Mouse (Mus musculus): ENCODE measurements at regions not wholly inside any gene's neighbourhood (a gene's known extent, or its start where the extent isn't known, plus 50 kb on each side); places are given as distances from the start of the nearest gene placed in this dataset.

- no peak for DNase-seq (ENCODE audit: low spot score)
Observed at GRCm38 (mm10) chr1:34739621-34740020, 103.2 kb downstream of the Fam168b start.

GRCm38 (mm10) chr1:34740891-34741290 lies 102.0 kb downstream of the Fam168b start:
- no peak for DNase-seq (ENCODE audit: low spot score)

GRCm38 (mm10) chr1:34742234-34742633 lies 100.6 kb downstream of the Fam168b start:
- no peak for DNase-seq (ENCODE audit: low spot score)

- no peak for DNase-seq (ENCODE audit: low spot score)
Observed at GRCm38 (mm10) chr1:34745881-34746280, 97.0 kb downstream of the Fam168b start.

- no peak for DNase-seq (ENCODE audit: low spot score)
Observed at GRCm38 (mm10) chr1:34749161-34750040, 93.5 kb downstream of the Fam168b start.

GRCm38 (mm10) chr1:34750061-34751054 lies 92.5 kb downstream of the Fam168b start:
- DNase-seq (ENCODE audit: low spot score): no peak

- no peak for DNase-seq (ENCODE audit: low spot score)
Observed at GRCm38 (mm10) chr1:34751128-34751527, 91.7 kb downstream of the Fam168b start.

GRCm38 (mm10) chr1:34753581-34753980 lies 89.3 kb downstream of the Fam168b start:
- no peak for DNase-seq (ENCODE audit: low spot score)

GRCm38 (mm10) chr1:34760547-34760946 lies 82.3 kb downstream of the Fam168b start:
- DNase-seq (ENCODE audit: low spot score): no peak

- DNase-seq (ENCODE audit: low spot score): no peak
Observed at GRCm38 (mm10) chr1:34761436-34761835, 81.4 kb downstream of the Fam168b start.

- DNase-seq (ENCODE audit: low spot score): no peak
Observed at GRCm38 (mm10) chr1:34761870-34762269, 81.0 kb downstream of the Fam168b start.

All from lung, postnatal 25 days (tissue).